Mouse (Mus musculus) heart, embryonic 14.5 days (tissue): ENCODE data around the gene Cpm. TPM values are rescaled to one million over a fixed set of nuclear protein-coding genes. Genes with fewer than 3 reads are reported as not detected.

Source experiments
- polyA plus RNA-seq: library from polyadenylated mRNA; unstranded; fragments of >200 nt; fragmentation: Nextera tagmentation; extraction: Ambion mirVana; gene quantifications from 2 replicates; pipeline ENCODE4 v1.2.1, GENCODE M21; 2014

The Cpm gene
- polyA plus RNA-seq, 1 experiment from 2014 or later, result 0.96 TPM

Other genes with a start within 250 kb of the Cpm start
- 93.0 and 101 TPM in 2 replicates for gene Cpsf6, start 249.5 kb upstream of the Cpm start, polyA plus RNA-seq
- 48.9 and 49.0 TPM in 2 replicates for gene Mdm2, start 81.3 kb downstream of the Cpm start, polyA plus RNA-seq
- 5.9 and 7.7 TPM in 2 replicates for gene Slc35e3, start 116.9 kb downstream of the Cpm start, polyA plus RNA-seq
- gene Nup107, start 163.2 kb downstream of the Cpm start, polyA plus RNA-seq, result 41.0 and 42.5 TPM in 2 replicates
- 133 and 143 TPM in 2 replicates for gene Rap1b, start 216.5 kb downstream of the Cpm start, polyA plus RNA-seq